Mouse (Mus musculus): ENCODE results near the gene Tmprss7. TPM values are rescaled to one million over a fixed set of nuclear protein-coding genes. Genes with fewer than 3 reads are reported as not detected.
A peak's percentile ranks its signal among the peaks of the same experiment; 100 is the strongest.

Gene Tmprss7
- polyA plus RNA-seq (2016; fragmentation: Nextera tagmentation; extraction: Ambion mirVana): not detected in 2 replicates

DNA sequence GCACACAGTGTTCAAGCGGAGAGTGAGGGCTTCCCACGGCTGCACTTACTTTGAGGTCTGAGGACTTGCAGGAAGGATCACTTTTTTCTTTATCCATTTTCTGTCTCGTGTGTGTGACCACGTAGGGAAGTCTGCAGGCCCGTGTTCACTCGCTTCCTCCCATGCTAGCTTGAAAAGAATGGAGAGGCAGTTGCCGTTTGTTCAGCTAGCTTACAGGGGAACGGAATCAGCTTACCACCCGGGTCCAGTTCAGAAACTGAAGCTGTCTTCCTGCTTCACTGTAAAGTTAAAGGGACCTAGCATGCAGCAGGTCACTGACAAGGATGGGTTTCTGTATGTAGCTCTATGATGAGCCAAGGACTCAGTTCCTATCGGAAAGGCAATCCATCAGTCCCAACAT lies at the start of gene Tmprss7:
TSS of gene Tmprss7 (minus strand) at position 101 of the 400 bp plus-strand sequence.
- H3K9ac ChIP-seq: no peak within 1 kb of the TSS
- no peaks in the 10 kb centered on the region for H3K4me1 ChIP-seq (replicated peaks)
- H3K4me2 ChIP-seq: no peak within 1 kb of the TSS
- no peak for ATAC-seq (ENCODE audit: insufficient number of reproducible peaks, low FRiP score)
- no peaks in the 10 kb centered on the region for H3K9me3 ChIP-seq (replicated peaks)
- H3K4me3 ChIP-seq: no peak within 1 kb of the TSS
- H3K27me3 ChIP-seq (replicated peaks): no peaks in the 10 kb centered on the region
- no peak within 1 kb of the TSS for H3K27ac ChIP-seq (ENCODE audit: poor library complexity, severe bottlenecking)
- H3K36me3 ChIP-seq: no peaks in the 10 kb centered on the region
- WGBS: 75% methylated on average over 10 of the region's 10 CpGs

- peak within 1 kb of the TSS; percentile 96 for H3K27ac ChIP-seq (ENCODE audit: poor library complexity, severe bottlenecking)
- H3K36me3 ChIP-seq: peaks cover 18% of the 10 kb centered on the region
- ATAC-seq (ENCODE audit: insufficient number of reproducible peaks, low FRiP score): peak; percentile 99
- H3K4me2 ChIP-seq: peak within 1 kb of the TSS; percentile 65
- H3K9me3 ChIP-seq (replicated peaks): no peaks in the 10 kb centered on the region
- WGBS: under 1% methylated on average over 51 of the region's 51 CpGs
- peaks cover 6% of the 10 kb centered on the region; the same call in 1 of the 2 replicates for H3K4me1 ChIP-seq (replicated peaks)
- peak within 1 kb of the TSS; percentile 86 for H3K4me3 ChIP-seq
- peak within 1 kb of the TSS; percentile 91 for H3K9ac ChIP-seq
- H3K27me3 ChIP-seq (replicated peaks): no peaks in the 10 kb centered on the region
Observed at GRCm38 (mm10) chr16:45742615-45743476, 49.4 kb upstream of the Tmprss7 start, which contains the start of gene Abhd10. TSS of gene Abhd10 (minus strand) at chr16:45742955.

DNA sequence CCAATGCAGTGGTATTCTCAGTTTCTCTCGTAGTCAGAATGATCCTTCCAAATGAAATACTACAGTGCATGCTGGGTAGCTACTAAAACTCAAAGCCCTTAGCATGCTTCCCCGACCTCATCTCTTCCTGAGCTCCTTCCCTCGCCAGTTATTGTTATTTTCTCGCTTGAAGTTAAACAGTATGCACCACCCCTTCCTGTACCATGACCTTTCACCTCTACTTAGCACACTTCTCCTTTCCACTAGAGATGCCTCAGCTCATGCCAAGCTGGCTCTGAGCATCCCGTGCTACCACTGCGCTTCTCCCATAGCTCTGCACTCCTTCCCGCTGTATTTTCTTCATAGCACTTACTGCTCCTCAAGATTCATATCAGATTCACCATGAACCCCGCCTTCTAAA lies 44.4 kb upstream of the Tmprss7 start:
- no peak overlapping the region for H3K27ac ChIP-seq (ENCODE audit: poor library complexity, severe bottlenecking)
- no peak overlapping the region for H3K4me3 ChIP-seq
- no peak overlapping the region for H3K9ac ChIP-seq
- no peaks in the 10 kb centered on the region; the same call in 1 of the 2 replicates for H3K4me1 ChIP-seq (replicated peaks)
- peaks cover 42% of the 10 kb centered on the region for H3K36me3 ChIP-seq
- no peaks in the 10 kb centered on the region for H3K27me3 ChIP-seq (replicated peaks)
- 82% methylated on average over 8 of the region's 8 CpGs for WGBS
- H3K4me2 ChIP-seq: no peak overlapping the region
- ATAC-seq (ENCODE audit: insufficient number of reproducible peaks, low FRiP score): no peak
- H3K9me3 ChIP-seq (replicated peaks): no peaks in the 10 kb centered on the region

DNA sequence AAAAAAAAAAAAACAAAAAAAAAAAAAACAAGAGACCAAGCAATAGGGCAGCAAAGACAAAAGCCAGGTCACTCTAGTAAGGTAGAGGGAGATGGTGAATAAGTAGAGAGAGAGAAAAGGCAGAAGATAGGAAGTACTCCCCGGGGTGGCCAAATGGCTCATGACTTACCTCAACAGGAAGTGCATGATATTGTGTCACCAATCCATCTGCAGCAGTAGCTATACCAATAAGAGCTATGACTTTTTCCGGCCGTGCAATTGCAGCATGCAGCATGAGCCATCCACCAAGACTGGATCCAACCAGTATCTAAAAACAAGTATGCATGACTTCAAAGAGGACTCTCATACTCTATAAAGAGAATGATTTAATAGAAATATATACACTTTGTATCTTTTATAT lies 43.3 kb upstream of the Tmprss7 start:
- no peaks in the 10 kb centered on the region; the same call in 1 of the 2 replicates for H3K4me1 ChIP-seq (replicated peaks)
- H3K9ac ChIP-seq: no peak overlapping the region
- H3K27me3 ChIP-seq (replicated peaks): no peaks in the 10 kb centered on the region
- H3K9me3 ChIP-seq (replicated peaks): no peaks in the 10 kb centered on the region
- H3K27ac ChIP-seq (ENCODE audit: poor library complexity, severe bottlenecking): no peak overlapping the region
- 95% methylated on average over 3 of the region's 3 CpGs for WGBS
- no peak overlapping the region for H3K4me2 ChIP-seq
- H3K4me3 ChIP-seq: no peak overlapping the region
- peaks cover 49% of the 10 kb centered on the region for H3K36me3 ChIP-seq
- no peak for ATAC-seq (ENCODE audit: insufficient number of reproducible peaks, low FRiP score)

DNA sequence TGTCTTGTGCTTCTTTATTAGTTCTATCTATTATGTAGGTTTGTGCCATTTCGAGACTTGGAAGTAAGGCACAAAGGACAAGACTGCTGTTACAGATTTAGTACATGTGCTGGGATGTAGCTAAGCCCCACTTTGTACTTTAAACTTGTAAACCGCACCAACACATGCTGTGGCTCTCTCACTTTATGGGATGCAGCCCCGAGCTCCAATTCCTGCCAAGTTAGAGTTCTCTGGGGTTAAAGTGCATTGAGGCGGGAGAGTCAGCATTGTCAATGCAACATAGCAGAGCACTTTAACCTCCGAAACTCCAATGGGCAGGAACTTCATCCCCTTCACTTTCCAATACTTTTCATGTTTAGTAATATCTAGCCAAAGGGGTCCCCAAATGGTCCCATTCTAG lies 35.7 kb upstream of the Tmprss7 start:
- H3K9ac ChIP-seq: no peak overlapping the region
- H3K4me2 ChIP-seq: no peak overlapping the region
- H3K36me3 ChIP-seq: peaks cover 43% of the 10 kb centered on the region
- no peaks in the 10 kb centered on the region for H3K9me3 ChIP-seq (replicated peaks)
- H3K4me1 ChIP-seq (replicated peaks): peaks cover 6% of the 10 kb centered on the region
- H3K4me3 ChIP-seq: no peak overlapping the region
- ATAC-seq (ENCODE audit: insufficient number of reproducible peaks, low FRiP score): no peak
- WGBS: 86% methylated on average over 5 of the region's 5 CpGs
- no peak overlapping the region for H3K27ac ChIP-seq (ENCODE audit: poor library complexity, severe bottlenecking)
- no peaks in the 10 kb centered on the region for H3K27me3 ChIP-seq (replicated peaks)

DNA sequence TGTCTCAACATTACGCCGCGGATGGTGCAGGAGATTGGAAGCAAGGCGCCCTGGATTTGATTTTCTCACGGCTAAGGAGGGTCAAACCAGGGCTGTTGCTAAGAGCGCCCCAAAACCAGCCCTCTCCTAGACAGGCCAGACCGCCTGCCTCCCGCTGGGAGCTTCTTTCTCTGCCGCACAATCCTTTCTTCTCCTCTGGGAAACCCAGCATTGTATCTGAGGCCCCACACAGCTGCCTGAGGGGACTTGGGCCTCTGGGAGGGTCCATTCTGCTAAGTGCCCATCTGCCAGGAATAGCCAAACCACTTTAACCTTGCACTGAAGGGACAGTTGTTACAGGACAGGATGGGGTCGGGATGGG lies 31.3 kb upstream of the Tmprss7 start:
- peaks cover 17% of the 10 kb centered on the region for H3K4me1 ChIP-seq (replicated peaks)
- no peaks in the 10 kb centered on the region for H3K9me3 ChIP-seq (replicated peaks)
- peak overlapping the region; percentile 72 for H3K9ac ChIP-seq
- peak overlapping the region; percentile 94 for H3K4me2 ChIP-seq
- H3K27me3 ChIP-seq (replicated peaks): no peaks in the 10 kb centered on the region
- no peak overlapping the region; the same call in 1 of the 2 replicates for H3K27ac ChIP-seq (ENCODE audit: poor library complexity, severe bottlenecking)
- peak; percentile 39; the same call in 1 of the 2 replicates for ATAC-seq (ENCODE audit: insufficient number of reproducible peaks, low FRiP score)
- H3K4me3 ChIP-seq: peak overlapping the region; percentile 58
- 1% methylated on average over 10 of the region's 10 CpGs for WGBS
- H3K36me3 ChIP-seq: peaks cover 13% of the 10 kb centered on the region

GRCm38 (mm10) chr16:45724061-45724741 lies 30.7 kb upstream of the Tmprss7 start, which contains the start of gene Tagln3:
TSS of gene Tagln3 (minus strand) at chr16:45724608.
- peaks cover 9% of the 10 kb centered on the region for H3K36me3 ChIP-seq
- WGBS: 1% methylated on average over 30 of the region's 30 CpGs
- no peak within 1 kb of the TSS; the same call in 1 of the 2 replicates for H3K27ac ChIP-seq (ENCODE audit: poor library complexity, severe bottlenecking)

DNA sequence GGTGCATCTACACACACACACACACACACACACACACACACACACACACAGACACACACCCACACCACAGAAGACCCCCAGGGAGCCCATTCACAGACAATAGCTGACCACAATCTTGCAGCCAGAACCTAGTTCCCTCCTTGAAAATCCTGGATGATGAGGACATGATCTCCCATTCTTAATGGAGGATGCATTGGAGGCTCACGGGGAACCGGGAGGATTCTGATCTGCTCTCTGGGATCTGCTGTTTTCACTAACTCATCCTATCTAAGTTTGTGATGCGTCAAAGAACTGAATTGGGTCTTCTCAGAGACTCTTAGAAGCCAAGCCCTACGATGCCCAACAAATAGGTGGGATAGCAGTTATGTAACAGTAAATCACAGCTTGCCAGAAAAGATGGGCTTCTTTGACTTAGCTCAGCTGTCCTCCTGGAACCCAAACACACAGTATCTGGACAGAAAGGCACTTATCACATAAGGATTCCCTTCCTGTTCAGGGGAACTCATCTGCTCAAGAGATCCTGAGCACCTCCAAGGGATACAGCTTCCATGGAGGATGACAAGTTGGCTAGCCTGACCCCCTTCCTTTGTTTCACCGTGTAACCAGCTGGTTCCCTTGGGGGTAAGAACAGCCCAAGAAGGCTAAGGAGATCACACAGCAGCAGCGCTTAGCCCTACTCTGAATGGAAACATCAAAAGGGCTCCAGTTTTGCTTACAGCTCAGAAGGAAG lies 29.9 kb upstream of the Tmprss7 start:
- no peaks in the 10 kb centered on the region for H3K27me3 ChIP-seq (replicated peaks)
- no peaks in the 10 kb centered on the region for H3K9me3 ChIP-seq (replicated peaks)
- H3K4me2 ChIP-seq: peak overlapping the region; percentile 94
- H3K9ac ChIP-seq: peak overlapping the region; percentile 72
- WGBS: 65% methylated on average over 6 of the region's 6 CpGs
- no peak for ATAC-seq (ENCODE audit: insufficient number of reproducible peaks, low FRiP score)
- peaks cover 17% of the 10 kb centered on the region for H3K4me1 ChIP-seq (replicated peaks)
- H3K27ac ChIP-seq (ENCODE audit: poor library complexity, severe bottlenecking): no peak overlapping the region
- peaks cover 4% of the 10 kb centered on the region for H3K36me3 ChIP-seq
- peak overlapping the region; percentile 58 for H3K4me3 ChIP-seq

More at GRCm38 (mm10) chr16:45724061-45724741, 30.7 kb upstream of the Tmprss7 start, which contains the start of gene Tagln3:
- ATAC-seq (ENCODE audit: insufficient number of reproducible peaks, low FRiP score): peak; percentile 55; the same call in 1 of the 2 replicates
- no peaks in the 10 kb centered on the region for H3K9me3 ChIP-seq (replicated peaks)
- peak within 1 kb of the TSS; percentile 58 for H3K4me3 ChIP-seq
- peaks cover 17% of the 10 kb centered on the region for H3K4me1 ChIP-seq (replicated peaks)
- peak within 1 kb of the TSS; percentile 94 for H3K4me2 ChIP-seq
- H3K9ac ChIP-seq: peak within 1 kb of the TSS; percentile 72
- H3K27me3 ChIP-seq (replicated peaks): no peaks in the 10 kb centered on the region

DNA sequence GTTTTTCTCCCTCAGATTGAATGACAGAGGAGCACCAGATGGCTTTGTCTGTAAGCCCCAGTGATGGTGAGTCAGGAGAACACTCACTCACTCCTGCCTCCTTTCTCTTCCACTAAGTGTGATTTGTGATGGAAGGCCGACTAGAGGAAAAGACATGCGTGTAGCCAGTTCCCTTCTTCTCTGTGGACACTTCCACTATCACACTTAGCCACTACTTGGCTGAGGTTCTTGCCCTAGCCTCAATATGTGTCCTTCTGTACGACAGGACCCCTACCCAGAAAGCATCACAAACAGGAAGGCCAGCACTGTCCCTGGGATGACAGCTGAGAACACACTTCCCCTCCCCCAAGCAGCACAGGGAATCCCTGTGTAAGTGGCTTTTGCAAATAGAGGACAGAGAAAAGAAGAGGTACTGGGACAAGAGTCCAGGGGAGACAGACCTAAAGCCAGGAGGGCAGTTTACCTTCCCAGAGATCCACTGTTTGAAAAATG lies 29.0 kb upstream of the Tmprss7 start:
- H3K4me1 ChIP-seq (replicated peaks): peaks cover 17% of the 10 kb centered on the region
- no peaks in the 10 kb centered on the region for H3K36me3 ChIP-seq
- no peak for ATAC-seq (ENCODE audit: insufficient number of reproducible peaks, low FRiP score)
- H3K27ac ChIP-seq (ENCODE audit: poor library complexity, severe bottlenecking): no peak overlapping the region
- H3K9me3 ChIP-seq (replicated peaks): no peaks in the 10 kb centered on the region
- no peaks in the 10 kb centered on the region for H3K27me3 ChIP-seq (replicated peaks)
- no peak overlapping the region for H3K4me2 ChIP-seq
- H3K4me3 ChIP-seq: no peak overlapping the region
- no peak overlapping the region for H3K9ac ChIP-seq
- WGBS: 64% methylated on average over 3 of the region's 3 CpGs

DNA sequence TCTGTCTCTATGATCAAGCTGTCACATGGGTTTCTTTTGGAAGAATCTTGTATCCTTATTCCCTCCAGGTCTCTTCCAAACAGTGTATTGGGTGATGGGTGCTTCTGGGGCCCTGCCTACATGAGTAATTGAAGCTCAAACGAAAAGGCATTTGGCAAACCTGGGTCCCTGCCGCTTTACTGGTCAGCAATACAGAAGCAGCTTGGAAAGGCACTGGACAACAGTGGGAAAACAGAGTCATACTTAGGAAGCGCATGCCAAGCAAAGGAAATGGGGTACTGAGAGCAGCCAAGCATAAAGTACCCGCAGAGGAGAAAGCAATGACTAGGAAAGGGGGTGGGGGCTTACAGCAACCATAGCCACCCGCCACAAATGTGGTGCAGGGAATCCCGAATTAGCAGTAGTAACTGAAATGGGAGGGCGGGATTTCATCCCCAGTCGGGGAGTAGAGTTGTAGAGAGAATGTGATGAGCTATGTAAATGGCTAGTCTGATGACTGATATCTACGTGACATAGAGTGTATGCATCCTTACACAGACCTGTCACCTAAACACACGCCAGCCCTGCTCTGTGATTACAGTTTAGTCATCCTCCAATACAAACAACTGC lies 26.7 kb upstream of the Tmprss7 start:
- WGBS: 77% methylated on average over 10 of the region's 10 CpGs
- no peak overlapping the region for H3K4me3 ChIP-seq
- no peak overlapping the region for H3K9ac ChIP-seq
- peaks cover 6% of the 10 kb centered on the region for H3K36me3 ChIP-seq
- ATAC-seq (ENCODE audit: insufficient number of reproducible peaks, low FRiP score): no peak
- H3K27ac ChIP-seq (ENCODE audit: poor library complexity, severe bottlenecking): no peak overlapping the region
- peaks cover 17% of the 10 kb centered on the region for H3K4me1 ChIP-seq (replicated peaks)
- H3K9me3 ChIP-seq (replicated peaks): no peaks in the 10 kb centered on the region
- no peaks in the 10 kb centered on the region for H3K27me3 ChIP-seq (replicated peaks)
- H3K4me2 ChIP-seq: no peak overlapping the region

Data from heart, embryonic 12.5 days (tissue).